9 mouse cellular contexts compared by ENCODE assay signal in the genomic region with DNA sequence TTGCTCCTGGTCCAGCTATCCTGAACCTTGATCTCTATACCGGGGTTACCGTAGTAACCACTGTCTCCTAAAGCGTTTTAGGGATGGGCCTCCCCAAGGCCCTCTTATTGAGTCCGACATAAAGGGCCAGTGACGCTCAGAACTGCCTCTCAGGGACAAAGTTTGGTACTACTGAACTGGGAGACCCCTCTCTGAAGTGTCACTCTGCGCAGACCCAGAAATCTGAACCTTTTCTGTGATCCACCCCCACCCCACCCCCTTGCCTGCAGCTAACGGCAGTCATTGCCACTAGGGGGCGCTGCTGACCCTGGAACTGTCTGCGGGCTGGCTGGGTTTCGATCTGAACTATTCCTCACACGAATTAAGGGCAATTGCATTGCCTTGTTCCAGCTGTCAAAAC. TPM values are rescaled to one million over a fixed set of nuclear protein-coding genes. Genes with fewer than 3 reads are reported as not detected.
DNase-seq lines count a peak whose midpoint lies in the region; ATAC-seq and TF ChIP-seq lines count a peak whose summit lies in the region.
"Had no signal": no experiment of that assay in that cellular context is flagged by ENCODE, and none has a peak within 500 bp of the region (broad histone marks: within the 10 kb centered on the region; RNA-seq: fewer than 3 reads in every experiment).

No protein-coding gene starts in this region.

- no peak overlapping the region for H3K27ac ChIP-seq in liver, postnatal 0 days (ENCODE audit: low read depth)

- WGBS in liver, postnatal 0 days (ENCODE audit: insufficient replicate concordance): 9% methylated on average over 11 of the region's 11 CpGs

- no peak overlapping the region for H3K9ac ChIP-seq in liver, postnatal 0 days (replicated peaks)

- no peaks in the 10 kb centered on the region for H3K36me3 ChIP-seq in liver, postnatal 0 days (replicated peaks; ENCODE audit: insufficient read depth, low read length)

- H3K4me3 ChIP-seq in liver, postnatal 0 days (ENCODE audit: low read depth, low read length): no peak overlapping the region

- ATAC-seq in frontal cortex, adult (ENCODE audit: low TSS enrichment): peak; percentile 76
- no peak for ATAC-seq in liver, postnatal 0 days

- peak; percentile 69 for TF ChIP-seq CTCF in liver, postnatal 0 days (IDR thresholded peaks at IDR 0.05; ENCODE audit: low read depth)

- no peaks in the 10 kb centered on the region for H3K9me3 ChIP-seq in liver, postnatal 0 days (ENCODE audit: low read length)

- no peak for TF ChIP-seq EP300 in liver, postnatal 0 days (IDR thresholded peaks at IDR 0.05; ENCODE audit: low read depth)

- DNase-seq in Muller cell, postnatal 12 days (ENCODE audit: inconsistent ontology term): peak; percentile 64
- DNase-seq in cerebellum, adult 8-10 months: peak; percentile 88
- DNase-seq in heart, postnatal 4 days: peak; percentile 82
- peak; percentile 73 for DNase-seq in layer of hippocampus, adult 11-12 months (ENCODE audit: low spot score)
- DNase-seq in liver, postnatal 0 days: peak; percentile 63
- DNase-seq in ovary, postnatal 14 days (ENCODE audit: low spot score): peak; percentile 86
- peak; percentile 41 to 90 for DNase-seq in urinary bladder, postnatal 4 days (ENCODE audit: low spot score in 2 of 2)

- H3K4me2 ChIP-seq in liver, postnatal 0 days (ENCODE audit: low read depth, low read length): no peak overlapping the region

- peaks cover 14% of the 10 kb centered on the region for H3K27me3 ChIP-seq in liver, postnatal 0 days (ENCODE audit: insufficient read depth, low read length)

- H3K4me1 ChIP-seq in liver, postnatal 0 days (ENCODE audit: insufficient read depth): no peaks in the 10 kb centered on the region

RNA-seq across cellular contexts. Expression of a gene that starts 6.4 kb away (rescaled TPM):
- total RNA-seq in heart, postnatal 4 days (2021): under 1 TPM; 0.47 to 0.52 TPM
- polyA plus RNA-seq in liver, postnatal 0 days (2015; fragmentation: Nextera tagmentation; extraction: Ambion mirVana): 0.02 and 0.04 TPM in 2 replicates
- total RNA-seq: MEL had no signal
